Mouse (Mus musculus) monocyte, adult 5-6 weeks (primary cell): ENCODE results near the gene Atp6v0b. TPM values are rescaled to one million over a fixed set of nuclear protein-coding genes. Genes with fewer than 3 reads are reported as not detected.

Experiments used
- ATAC-seq: fragments of 153-309, 156-312 bp; replicated peaks from 2 replicates; pipeline ENCODE4 v1.8.0; 2017; ENCODE audit warnings: mild to moderate bottlenecking; ENCODE audit not compliant: low TSS enrichment, insufficient number of reproducible peaks, severe bottlenecking, poor library complexity, low FRiP score
- total RNA-seq: library from RNA; stranded (forward); fragments of 200-1000, 200-491, 200-594 nt; gene quantifications from 3 replicates; pipeline ENCODE4 v1.2.3, GENCODE M21; 2017

Atp6v0b gene
- 121 to 188 TPM (median 178 TPM) in 3 replicates for total RNA-seq

- ATAC-seq: peak; percentile 65
Measured at GRCm38 (mm10) chr4:117887133-117887532, at the start of gene Atp6v0b. TSS of gene Atp6v0b (minus strand) at chr4:117887333.

DNA sequence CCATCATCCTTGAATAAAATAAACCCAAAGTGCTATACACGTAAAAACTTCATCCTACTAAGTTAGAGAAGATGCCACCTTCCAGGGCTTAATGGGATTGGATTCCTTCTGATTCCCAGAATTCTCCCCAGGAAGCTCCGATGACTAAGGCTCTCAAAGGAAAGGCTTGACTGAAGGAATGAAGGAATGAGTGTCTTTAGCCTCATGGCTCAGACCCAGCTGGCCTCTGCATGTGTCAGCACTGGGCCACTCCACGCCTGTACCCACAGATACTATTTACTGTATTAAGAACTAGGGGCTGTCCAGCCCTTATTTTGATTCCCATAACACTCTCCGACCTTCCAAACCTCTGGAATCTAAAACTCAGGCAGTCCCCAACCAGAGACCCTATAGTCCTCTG, 46.9 kb upstream of the Atp6v0b start:
- ATAC-seq: no peak

DNA sequence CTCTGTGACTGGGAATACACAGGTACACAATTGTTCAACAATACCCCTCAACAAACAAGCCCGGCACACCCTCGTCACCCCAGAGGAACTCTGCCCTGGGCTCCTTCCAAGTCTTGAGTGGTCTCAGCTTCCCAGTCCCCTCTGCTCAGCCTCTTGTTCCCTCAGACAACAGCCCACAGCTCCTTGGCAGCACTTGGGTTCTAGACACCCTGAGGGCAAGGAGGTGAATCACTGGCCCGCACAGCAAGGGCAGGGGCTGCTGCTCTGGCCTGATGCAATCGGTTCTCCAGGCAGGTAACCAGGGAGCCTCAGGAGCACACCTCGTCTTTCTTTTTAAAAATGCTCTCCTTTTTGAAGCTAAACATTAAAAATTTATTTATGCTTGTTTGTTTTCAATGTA, 46.1 kb upstream of the Atp6v0b start:
- no peak for ATAC-seq

DNA sequence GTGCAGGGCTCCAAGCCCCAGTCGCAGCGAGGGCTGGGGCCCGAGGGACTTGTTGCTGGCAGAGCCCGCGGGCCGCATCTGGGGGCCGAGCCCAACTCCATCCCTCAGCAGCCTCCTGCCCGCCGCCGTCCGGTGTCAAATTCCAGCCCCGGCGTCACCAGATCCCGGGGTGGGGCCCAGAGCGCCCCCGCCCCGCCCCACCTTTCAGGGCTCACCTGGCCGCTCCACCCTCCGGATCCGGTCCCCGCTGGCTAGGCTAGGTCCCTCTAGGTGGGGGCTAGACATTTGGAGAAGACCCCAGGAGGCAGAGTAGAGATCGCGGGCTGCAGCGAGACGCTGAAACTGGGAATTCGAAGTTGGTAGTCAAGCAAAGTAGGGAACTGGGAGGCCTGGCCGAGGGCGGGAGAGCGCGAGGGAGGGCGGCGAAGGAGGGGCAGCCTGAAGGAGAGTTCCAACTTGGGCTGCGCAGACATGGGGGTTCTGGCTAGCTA, 42.3 kb upstream of the Atp6v0b start, which contains the start of gene Artn:
Gene Artn, minus strand, starts transcription at position 373 of the 491 bp plus-strand sequence.
- ATAC-seq: no peak

DNA sequence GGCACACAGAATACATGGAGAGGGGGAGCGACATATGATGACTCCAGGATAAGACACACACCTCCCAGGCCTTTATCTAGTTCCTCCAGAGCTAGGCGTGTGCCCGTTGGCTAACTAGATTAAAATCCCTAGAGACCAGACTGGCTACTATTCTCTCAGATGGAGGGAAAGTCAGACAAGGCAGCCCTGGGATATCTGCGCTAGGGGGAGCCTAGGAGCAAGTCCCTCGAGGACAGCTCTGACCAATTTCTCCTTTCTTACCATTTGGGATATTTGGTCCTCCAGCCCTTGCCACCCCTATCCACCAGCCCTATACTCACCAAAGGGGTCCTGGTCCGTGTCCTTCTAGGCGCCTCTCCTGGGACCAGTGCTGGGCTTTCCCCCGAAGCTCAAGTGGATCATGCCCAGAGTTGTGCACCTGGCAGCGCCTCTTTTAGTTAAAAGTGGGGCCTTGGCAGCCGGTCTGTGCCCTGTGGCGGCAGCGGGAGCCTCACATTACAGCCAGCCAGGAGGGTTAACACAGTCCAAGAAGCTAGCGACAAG, 41.6 kb upstream of the Atp6v0b start:
- ATAC-seq: no peak

- ATAC-seq: no peak
Measured at GRCm38 (mm10) chr4:117928234-117928633, 41.1 kb upstream of the Atp6v0b start.

DNA sequence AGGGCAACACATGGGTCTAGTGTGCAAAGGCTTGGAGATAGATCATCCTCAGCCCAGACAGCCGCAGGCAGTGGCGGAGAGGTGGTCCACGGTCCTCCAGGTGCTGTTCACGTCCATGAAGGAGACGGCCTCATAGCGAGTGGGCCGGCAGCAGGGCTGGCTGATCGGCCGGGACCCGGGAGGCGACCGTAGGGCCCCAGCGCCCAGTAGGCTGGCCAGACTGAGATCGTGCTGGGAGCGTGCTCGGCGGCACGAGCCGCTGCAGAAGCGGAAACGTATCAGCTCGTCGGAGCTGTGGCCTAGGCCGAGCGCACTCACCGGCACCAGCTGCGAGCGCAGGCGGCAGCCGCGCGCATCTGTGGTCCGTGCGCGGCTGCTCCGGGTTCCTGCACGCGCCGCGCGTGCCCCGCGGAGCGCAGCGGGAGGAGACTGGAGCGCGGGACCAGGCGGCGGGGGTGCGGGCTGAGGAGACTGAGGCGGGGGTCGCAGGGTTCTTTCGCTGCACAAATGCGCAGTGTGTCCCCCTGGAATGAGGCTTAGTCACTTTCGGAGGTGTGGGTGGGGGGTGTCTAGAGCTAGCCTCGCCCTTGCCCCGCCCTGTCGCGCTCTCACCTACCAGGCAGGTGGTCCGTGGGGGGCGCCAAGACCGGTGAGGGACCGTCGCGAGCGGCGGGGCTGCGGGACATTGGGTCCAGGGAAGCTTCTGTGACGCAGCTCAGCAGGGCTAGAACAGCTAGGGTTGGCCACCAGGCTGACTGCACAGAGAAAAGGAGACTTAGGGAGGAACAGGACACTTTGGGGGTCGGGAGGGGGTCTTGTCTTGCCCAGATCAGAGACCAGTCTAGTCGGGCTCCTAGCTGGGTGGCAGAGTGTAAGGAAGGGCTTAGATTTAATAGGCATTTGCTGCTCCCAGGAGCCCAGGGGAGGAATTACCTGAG, 39.7 kb upstream of the Atp6v0b start:
- no peak for ATAC-seq

- no peak for ATAC-seq
Measured at GRCm38 (mm10) chr4:117924916-117925315, 37.8 kb upstream of the Atp6v0b start.

GRCm38 (mm10) chr4:117923450-117923849, 36.3 kb upstream of the Atp6v0b start:
- ATAC-seq: no peak

DNA sequence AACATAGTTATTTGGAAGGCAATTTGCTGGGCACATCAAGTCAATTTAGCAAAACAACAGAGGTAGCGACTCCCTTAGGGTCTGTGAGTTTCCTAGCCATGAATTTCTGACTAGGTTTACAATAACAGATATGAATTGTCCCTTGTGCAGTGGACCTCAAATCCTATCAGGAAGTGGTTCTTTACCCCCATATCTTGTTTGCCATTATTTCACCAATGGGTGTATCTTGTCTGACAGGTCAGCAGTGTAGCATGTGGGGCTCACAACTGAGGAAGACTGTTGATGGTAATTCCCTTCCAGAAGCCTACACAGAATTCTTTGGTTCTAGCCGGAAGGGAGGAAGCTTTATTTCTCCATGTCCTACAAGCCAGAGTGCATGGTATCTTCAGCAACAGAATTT, 34.2 kb upstream of the Atp6v0b start:
- no peak for ATAC-seq

DNA sequence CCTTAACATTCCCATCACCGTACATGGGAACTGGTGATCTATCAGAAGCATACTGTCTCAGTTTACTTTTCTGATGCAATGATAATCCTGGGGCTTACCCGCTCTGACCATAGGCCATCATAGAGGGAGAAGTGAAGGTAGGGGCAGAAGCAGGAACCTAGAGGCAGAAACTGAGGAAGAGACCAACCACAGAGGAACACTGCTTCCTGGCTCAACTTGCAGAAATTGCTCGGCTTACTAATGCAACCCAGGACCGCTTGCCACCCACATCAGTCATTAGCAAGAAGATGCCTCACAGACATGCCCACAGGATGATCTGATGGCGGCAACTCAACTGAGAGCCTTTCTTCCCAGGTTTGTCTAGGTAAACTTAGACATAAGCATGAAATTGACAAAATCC, 31.6 kb upstream of the Atp6v0b start:
- no peak for ATAC-seq

DNA sequence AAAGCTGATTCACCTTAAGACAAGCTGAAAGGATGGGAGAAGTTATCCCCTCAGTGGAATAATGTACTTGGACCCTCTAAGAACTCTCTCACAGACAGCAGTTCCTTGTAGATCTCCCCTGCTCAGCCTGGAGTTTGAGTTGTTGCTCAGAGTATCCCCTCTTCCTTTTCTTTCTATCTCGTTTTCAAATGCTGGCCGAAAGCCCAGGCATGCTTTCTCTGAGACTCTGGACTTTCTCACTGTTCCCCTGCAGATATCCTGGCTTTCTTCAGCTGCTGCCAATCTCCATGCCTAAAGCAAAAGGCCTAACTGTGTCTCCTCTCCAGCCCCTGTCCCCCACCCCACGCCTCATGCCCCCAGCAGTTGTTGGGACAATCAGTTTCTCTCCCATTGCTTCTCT, 31.1 kb upstream of the Atp6v0b start:
- no peak for ATAC-seq

GRCm38 (mm10) chr4:117917847-117918246, 30.7 kb upstream of the Atp6v0b start:
- ATAC-seq: no peak

- no peak for ATAC-seq
Measured at GRCm38 (mm10) chr4:117917402-117917801, 30.3 kb upstream of the Atp6v0b start.

DNA sequence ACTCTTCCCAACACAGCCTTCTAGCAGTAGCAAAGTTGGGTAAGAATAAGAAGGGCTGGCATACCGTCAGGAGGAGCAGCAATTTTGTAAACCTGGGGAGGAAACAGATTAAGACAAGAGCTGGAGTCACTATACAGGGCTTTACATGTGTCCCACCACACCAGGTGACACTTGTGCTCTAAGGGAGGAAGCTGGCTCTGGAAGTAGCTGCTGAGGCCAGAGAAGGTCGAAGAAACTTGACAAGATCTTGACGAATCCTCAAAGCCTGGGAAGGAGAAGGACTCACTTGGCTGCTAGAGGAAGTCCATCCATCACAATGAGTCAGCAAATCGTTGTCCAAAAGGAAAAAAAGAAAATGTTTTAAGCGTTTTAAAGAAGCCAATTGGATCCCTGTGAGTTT, 29.3 kb upstream of the Atp6v0b start:
- no peak for ATAC-seq

GRCm38 (mm10) chr4:117915489-117916105, 28.5 kb upstream of the Atp6v0b start:
- no peak for ATAC-seq

- ATAC-seq: peak; percentile 87
Measured at GRCm38 (mm10) chr4:117914591-117915442, 27.7 kb upstream of the Atp6v0b start, which contains the start of gene Ipo13. TSS of gene Ipo13 (minus strand) at chr4:117914999.

DNA sequence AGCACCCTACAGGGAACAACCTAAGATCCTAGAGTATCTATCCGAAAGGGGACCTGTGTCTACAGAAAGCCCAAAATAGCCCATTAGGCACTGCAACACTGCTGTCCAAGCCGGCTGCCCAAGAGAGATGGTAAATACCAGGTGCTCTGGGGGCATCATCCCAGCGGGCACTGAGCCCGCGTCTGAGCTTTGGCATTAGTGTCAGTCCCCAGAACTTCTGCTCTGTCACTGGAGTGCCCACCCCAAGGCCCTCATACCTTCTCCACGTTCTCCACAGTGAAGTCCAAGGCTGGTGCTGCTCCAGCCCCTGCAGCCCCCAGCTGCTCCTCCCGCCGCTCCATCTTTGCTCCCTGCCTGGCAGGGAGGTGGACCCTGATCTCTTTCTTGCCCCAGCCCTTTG, 26.9 kb upstream of the Atp6v0b start:
- ATAC-seq: no peak

DNA sequence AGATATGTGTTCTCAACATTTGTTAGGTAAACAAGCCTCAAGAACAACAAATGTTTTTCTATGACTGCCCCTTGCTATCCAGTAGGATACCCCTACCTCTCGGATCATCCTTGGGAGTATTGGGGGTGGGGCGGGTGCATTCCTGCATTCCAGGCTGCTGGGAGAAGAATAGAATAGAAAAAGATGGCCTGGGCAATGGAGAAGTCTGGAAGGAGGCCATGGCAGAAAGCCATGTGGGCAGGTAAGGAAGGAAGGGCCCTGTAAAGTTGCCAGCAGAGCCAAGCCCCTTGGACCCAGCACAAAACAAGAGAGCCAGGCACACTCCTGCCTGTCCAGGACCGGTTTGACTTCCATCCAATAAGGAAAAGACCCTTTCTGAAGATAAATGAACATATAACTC, 26.3 kb upstream of the Atp6v0b start:
- no peak for ATAC-seq
